Mouse (Mus musculus): ENCODE data around the gene Eapp.
"Not testable (repeated sequence)": the region's sequence is repeated elsewhere in the genome, so short reads cannot be mapped to it uniquely, and the experiment has no call there.

Eapp gene

DNA sequence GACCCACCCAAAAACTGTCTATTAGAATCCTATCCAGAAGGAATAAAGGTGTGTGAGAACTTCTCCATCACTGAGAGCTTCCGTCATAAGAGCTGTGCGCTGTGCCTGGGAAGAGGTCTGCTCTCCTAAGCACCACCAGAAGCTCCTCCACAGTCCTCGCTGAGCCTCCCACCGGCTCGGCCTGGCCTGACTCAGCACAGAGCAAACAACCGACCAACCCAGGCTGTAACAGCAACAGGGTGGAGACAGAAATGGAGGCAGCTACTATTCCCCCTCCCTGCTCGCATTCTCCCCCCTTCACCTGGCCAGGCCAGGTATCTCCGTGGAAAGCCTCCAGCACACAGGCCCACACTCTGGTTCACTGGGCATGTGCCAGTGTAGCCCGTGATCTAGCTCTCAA is 19.0 kb downstream of the Eapp start:
- DNase-seq, result no peak

DNA sequence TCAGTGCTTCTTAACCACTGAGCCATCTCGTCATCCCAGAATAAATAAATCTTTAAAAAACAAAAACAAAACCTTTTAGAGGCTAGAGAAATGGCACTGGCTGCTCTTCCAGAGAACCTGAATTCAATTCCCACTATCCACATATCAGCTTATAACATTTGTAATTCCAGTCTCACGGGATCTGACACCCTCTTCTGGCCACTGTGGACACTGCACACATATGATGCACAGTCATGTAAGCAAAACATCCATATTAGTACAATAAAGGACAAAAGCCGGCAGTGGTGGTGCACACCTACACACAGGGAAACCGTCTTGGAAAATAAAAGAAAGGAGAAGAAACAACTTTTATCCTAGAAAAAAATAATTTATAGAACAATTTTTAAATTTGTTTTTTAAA is 20.3 kb downstream of the Eapp start:
- no peak for DNase-seq

DNA sequence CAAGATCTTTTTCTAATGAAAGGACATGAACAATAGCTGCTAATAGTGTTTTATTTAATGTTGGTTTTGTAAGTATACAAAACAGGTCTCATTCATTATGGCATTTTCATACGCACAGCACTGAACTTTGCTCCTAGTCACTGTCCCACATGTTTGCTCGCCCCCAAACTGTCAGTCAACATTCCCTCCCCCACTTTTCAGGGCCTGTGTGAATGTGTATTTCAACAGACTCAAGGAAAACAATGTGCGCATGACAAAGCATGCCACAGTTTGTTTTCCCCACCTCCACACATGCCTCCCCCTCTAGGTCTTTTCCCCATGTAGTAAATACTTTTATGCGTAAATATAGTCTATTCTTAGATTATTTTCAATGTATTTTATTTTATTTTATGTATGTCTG is 24.4 kb downstream of the Eapp start:
- no peak for DNase-seq

DNA sequence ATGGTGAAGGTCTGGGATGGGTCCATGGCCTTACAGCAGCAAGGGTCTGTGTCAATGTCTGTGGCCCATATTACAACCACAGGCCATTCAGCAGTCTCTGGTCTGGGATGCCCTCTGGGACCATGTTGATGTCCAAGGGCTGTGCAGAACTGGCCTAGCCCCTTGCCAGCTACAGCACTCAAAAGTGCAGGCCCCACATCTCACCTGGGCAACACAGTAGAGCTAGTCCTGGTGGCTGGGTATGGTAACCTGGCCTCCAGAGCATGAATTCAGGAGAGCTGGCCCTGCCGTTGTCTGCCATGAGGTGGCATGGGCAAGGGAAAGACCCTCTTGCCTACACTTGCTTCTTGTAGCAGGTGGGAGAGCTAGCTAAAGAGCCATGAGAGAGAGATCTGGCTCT is 27.6 kb downstream of the Eapp start:
- DNase-seq, result no peak

DNA sequence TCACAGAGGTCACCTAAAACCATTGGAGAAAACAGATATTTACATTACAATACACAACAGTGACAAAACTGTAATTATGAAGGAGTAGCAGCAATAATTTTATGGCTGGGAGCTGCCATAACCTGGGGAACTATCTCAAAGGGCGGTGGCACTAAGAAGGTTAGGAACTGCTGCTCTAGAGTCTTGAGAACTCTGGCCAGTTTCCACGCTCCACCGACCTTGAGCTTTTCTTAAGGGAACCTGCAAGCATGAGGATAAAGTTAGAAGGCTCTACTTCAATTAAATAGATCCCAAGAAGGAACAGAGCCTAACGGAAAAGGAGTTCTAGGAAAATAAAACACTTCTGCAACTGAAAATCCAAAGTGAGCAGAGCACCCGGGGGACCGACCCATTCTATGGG is 30.2 kb downstream of the Eapp start:
- no peak for DNase-seq

DNA sequence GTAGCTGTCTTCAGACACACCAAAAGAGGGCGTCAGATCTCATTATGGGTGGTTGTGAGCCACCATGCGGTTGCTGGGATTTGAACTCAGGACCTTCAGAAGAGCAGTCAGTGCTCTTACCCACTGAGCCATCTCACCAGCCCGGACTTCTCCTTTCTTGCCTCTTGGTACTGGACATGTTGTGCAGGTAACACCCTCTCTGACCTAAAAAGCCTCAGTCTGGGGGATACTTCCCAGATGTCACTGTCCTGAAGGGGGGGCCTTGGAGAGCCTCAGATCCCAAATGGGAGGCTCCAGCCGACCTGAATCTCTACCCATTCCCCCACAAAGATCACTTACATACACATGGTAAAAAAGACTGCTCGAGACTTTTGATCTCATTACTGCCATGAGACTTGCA is 34.2 kb downstream of the Eapp start:
- DNase-seq, result not testable (repeated sequence)

DNA sequence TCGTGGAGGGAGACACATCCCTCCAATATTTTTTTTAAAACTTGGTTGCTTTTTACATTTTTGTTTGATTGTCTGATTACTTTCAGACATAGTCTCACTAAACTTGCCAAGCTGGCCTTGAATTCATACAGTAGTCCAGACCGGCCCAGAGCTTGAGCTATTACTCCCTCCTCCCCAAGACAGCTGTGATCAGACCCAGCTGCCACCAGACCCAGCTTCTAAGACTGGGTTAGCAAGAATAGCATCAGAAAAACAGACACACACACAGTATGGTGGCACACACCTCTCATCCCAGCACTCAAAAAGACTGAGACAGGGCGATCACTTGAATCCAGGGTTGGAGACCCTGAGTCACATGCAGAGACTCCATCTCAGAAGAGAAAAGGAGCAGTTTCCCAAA is 35.8 kb downstream of the Eapp start:
- DNase-seq, result no peak

DNA sequence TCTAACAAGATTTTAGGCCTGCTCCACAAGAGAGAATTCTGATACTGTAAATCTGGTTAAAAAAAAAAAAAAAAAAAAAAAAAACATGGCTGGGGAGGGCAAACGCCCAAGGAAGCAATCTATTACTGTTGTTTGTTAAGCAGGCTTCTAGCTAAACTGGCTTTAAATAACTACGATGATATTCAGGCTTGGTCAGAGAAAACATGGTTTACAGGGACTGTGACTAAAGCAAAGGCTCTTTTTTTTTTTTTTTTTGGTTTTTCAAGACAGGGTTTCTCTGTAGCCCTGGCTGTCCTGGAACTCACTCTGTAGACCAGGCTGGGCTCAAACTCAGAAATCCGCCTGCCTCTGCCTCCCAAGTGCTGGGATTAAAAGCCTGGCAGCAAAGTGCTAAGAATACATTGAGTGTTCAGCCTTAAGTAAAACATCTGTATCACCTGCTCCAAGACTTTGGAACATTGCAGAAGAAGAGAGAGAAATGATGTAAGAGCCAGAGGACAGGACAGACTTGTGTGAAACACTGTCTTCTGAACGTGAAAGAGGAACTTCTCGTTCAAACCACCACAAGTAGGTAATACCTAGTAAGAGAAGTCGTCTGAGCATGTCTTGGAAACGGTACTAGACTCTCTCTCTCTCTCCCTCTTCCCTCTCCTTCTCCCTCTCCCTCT is 37.1 kb downstream of the Eapp start:
- DNase-seq, result no peak

DNA sequence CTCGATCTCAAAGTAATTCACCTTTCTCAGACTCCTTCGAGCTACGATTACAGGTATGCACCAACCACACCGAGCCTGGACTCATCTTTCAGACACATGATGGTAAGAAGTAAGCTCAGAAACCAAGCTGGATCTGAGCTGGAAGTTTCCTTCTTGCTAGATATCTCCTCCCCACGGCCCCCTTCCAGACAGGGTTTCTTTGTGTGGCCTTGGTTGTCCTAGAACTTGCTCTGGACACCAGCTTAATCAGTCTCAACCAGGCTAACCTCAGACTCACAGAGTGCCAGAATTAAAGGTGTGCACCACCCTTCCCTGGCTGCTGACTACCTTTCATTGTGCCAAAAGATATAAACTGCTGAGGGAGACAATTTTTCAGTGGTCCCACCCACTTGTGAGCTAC is 37.7 kb downstream of the Eapp start:
- DNase-seq, result no peak

DNA sequence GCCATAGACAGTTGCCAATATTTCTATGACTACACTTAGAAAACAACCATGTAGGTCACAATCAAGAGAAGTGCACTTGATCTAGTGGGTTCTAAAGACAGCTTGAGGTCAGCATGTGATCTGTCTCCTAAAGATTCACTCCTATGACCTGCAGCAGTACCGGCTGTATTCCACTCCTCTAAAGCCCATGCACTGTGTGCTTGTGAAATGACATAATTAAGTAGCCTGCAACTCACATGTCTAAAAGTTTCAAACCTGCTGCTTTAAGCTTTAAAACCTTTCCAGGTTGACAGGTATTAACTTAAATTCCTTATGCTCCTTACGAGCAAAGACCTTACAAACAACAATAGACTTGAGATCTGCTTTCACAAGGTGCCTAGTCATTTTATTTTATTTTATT is 38.5 kb downstream of the Eapp start:
- no peak for DNase-seq

DNA sequence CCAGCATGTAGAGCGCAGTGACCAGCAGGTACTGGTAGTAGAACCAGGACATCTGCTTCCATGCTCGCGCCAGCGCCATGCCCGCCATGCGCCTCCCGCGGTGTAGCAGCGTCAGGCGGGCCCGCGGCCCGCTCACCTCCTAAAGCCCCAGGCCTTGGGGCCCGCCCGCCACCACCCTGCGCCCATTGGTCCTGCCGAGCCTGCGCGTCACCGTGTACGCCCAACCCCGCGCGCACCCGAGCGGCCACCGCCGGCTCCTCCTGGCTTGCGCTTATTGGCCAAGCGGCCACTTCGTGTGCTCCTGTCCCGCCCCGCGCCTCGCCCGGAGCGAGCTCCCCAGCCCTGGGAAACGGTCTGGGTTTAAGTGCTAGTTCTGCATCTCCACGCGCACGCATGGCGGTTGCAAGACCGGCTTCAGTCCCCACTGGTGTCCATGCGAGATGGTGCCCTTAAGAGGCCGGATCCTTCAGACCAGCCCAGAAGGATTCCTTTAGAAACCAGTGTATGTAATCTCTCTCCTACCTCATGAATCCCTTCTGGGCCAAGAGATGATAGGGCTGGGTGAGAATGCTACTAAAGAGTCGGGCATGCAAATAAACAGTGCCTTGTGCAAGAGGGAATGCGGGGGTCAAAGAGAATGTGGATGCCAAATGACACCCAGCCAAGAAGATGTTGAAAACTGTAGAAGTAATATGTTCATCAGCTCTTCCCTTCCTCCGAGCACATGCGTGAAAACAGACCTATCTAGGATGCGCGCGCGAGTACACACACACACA is 39.1 kb downstream of the Eapp start, which contains the start of gene Sptssa:
Gene Sptssa (minus strand): TSS at position 178 of the 776 bp plus-strand sequence.
- peak; percentile 97 for DNase-seq

DNA sequence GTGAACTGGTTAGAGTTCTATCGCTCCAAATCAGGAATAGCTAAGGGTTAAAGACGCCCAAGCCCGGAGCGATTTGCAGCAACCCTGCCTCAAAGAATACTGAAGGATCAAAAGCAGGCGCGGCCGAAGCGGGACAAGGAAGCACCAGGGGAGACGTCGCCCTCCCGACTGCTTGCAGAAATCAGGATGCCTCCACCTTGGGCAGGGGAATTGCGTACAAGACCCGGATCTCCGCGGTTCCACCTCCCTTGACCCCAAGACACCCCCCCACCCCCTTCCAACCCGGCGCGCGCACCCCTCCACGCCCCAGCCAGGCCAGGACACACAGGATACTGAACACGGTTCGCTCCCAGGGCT is 39.7 kb downstream of the Eapp start:
- no peak for DNase-seq

DNA sequence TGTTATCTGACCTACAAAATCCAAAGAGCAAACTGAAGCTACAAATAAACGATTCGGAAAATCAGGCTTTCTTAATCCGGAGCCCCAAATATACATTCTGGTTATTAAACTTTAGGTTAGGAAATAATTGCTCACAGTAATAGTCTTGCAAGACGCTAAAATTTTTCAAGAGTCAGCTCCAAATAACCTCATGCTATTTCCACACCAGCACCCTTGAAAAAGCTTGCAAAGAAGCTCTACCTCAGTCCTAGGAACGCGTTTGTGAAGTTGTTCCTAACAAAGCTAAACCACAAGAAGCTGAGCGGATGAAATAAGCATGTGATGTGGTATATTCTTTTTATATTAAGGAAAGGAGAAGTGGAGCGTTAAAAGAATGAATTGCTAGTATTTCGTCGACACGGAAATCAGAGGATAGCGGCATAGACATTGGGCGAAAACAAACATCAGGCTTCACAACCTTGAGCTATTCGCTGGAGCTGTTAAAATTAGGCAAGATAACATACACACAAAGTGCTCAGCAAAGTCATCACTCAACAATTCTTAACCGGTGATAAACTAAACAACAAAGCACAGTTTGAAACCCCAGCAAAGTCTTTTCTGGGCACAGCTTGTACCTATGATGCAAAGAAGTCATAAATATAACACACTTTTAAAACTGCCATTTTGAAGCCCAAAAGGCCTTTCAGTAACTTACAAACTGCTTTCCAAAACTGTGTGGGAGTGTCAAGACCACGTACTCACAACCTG is 40.2 kb downstream of the Eapp start:
- DNase-seq, result no peak

DNA sequence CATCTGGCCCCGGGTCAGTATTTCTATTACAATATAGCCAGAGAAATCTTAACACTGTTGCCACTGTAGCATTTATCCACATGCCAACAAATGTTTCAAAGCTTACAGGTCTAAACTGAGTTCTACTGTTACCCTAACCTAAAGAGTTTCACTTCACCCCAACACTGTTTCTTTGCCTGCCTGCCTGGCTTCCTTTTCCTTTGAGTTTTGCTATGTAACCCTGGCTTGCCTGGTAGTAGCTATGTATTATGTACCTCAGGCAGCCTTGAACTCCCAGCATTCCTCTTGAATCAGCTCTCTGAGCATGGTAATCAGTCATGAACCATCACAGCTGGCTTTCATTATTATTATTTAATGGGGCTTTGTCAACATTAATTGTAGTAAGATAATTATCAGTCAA is 41.0 kb downstream of the Eapp start:
- no peak for DNase-seq

DNA sequence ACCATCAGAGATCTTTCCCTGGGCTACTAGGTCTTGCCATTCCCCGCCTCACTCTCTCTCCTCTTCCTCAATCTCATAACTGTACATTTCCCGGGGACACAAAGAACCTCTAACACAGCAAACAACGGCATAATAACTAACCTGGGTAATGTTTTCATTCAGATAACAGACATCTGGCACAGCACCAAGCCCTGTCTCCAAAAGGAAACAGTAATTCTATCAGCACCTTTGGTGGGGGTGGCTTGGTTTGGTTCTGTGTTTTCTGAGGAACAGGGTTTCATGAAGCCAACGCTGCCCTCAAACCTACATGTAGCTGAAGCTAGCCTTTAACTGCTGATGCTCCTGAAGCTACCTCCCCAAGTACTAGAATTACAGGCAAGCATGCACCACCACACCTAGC is 41.6 kb downstream of the Eapp start:
- DNase-seq, result no peak

DNA sequence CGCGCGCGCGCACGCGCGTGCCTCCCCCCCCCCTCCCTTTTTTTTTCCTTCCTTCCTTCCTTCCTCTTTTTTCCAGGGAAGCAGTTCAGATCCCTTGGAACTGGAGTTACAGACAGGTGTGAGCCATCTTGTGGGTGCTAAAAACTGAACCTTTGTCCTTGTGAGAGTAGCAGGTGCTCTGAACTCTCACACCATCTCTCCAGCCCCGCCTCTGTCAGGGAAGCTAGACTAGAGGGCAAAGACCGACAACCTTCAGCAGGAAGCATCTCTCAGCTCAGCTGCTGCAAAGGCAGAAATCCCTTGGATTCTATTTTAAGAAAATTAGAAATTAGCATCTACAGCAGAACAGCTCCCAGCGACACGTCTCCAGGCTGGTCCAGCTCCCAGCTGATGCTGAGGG is 43.4 kb downstream of the Eapp start:
- DNase-seq, result no peak

DNA sequence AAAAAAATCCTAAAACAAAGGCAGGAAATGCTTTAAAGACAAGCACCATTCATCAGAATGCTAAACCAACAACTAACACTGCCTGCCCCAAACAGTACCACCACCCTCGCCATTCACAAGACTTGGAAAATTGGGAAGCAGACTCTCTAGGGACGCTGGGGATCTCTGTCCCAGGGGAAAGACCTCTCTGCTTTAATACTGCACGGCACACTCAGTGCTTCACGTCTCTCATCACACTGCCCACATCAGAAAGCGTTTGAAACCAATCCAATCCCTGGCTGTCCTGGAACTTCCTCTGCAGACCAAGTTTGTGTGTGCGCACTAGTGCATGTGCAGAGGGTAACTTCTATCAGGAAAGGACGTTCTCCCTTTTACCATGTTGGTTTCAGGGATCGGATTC is 43.9 kb downstream of the Eapp start:
- DNase-seq, result no peak

DNA sequence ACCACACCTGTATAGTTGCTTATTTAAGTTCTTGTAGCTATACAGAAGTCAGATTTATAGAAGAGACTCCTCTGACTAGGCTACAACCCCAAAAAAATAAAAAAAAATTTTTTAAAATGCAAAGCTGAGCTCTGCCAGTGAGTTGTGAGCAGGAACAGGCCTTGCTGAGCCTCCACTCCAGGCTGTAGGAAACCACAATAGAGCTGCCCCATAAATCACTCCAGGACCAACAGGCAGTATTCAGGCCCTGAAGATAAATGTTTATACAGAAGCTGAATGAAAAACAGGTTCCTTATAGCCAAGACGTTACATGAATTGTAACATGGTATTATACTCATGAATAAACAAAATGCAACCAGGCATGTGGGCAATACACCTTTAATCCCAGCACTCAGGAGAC is 44.5 kb downstream of the Eapp start:
- no peak for DNase-seq

DNA sequence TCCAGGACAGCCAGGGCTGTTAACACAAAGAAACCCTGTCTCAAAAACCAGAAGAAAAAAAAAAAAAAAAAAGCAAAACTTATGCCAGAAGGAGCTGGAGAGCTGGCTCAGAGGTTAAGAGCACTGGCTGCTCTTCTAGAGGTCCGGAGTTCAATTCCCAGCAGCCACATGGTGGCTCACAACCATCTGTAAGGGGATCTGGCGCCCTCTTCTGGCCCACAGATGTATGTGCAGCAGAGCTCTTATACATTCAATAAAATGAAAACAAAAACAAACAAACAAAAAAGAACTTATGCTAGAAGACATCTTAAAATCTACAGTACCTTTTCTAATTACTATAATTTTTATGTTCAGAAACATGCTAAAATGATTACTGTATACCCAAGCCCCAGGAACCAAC is 50.8 kb downstream of the Eapp start:
- DNase-seq, result no peak

DNA sequence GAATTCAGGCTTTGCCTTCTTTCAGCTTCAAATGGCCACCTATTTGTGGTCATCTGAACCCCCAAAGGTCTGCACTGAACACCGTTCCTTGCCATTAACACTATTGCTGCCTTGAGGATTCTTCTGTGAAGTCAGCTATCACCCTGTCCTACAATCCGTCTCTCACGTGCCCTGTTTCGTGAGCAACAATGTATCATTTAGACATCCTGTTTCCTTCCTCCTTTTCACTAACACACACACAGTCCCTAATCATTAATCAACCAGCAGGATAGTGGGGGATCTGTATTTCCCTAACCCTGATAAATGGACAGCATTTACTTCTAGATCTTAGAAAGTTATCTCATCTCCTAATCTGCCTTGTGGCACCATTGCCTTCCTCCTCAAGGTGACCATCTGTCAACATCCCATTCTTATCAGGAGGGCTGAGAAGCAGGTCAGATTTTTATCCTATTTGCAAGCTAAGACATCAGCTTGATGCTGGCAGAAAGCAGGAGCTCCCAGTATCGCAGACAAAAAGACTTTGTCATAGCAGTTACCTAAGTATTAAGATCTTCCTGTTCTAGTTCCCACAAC is 52.3 kb downstream of the Eapp start:
- DNase-seq, result no peak

DNA sequence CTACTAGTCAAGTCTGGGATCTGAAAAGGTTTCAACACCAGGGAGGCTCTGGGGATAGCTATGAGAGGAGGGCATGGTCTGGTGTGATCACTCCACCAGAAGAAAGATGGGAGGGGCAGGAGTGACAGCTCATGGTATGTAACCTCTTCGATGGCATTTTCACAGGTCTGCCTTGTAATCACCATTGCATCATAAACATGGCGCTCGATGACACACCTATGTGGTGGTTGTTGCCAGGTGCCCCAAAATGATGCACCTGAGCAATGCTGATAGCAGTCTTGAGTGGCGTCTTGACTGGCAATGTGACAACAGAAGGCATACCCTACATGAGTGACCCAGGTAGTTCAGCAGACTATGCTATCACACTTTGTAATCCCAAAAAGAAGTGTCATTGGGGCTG is 54.3 kb downstream of the Eapp start:
- no peak for DNase-seq

DNA sequence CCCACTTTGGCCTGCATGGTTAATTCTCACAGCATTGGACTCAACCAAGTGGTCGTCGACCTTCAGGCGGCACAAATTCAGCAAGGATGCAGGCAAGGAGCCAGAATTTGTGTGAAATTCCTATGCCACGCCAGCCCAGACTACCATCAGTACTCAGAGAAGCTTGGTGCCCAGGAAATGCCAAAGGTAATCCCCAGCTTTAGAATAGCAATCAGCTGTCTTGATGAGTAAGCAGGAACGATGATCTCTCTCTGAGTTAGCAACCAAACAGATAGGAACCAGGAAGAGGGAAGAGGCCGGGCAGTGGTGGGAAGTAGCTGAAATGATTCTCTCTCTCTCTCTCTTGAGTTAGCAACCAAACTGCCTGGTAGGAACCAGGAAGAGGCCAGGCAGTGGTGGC is 55.4 kb downstream of the Eapp start:
- no peak for DNase-seq

DNA sequence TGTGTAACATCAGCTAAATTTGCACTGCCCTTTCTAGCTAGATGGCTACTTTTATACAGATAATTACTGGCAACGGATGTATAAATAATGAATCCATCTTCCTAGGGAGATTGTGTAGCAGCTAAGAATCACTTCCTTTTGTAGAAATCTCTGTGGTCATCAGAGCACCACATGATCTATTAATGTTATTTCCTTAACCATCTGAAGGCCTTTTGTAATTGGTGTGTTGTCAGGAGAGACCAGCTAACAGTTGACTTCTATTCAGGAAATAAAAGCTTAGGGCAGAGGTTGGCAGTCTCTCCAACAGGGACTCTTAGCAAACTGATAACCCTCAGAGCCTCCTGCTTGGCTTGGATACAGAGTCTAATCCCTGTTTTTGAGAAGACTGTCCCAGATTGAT is 58.7 kb downstream of the Eapp start:
- no peak for DNase-seq

DNA sequence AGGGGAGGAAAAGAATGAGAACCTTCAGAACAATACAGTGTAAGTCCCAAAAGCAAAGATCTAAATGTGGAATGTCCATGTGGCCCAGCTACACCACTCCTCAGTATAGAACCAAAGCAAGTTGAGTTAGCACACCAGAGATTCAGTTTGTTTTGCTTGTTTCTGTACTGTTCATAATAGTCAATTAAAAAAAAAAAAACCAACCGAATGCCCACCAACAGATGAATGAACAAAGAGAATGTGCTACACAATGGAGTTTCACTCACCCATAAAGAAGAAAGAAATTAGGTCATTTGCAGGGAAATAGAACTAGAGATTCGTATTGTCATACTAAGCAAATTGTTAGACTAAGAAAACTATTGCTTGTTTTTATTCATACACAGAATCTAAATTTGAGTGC is 63.6 kb downstream of the Eapp start:
- DNase-seq, result no peak
